Mouse (Mus musculus): ENCODE measurements at regions not wholly inside any gene's neighbourhood (a gene's known extent, or its start where the extent isn't known, plus 50 kb on each side); places are given as distances from the start of the nearest gene placed in this dataset.

GRCm38 (mm10) chr4:105983018-105983417 lies 193.3 kb downstream of the Gm12728 start:
- TF ChIP-seq E2F4 (IDR thresholded peaks at IDR 0.05; ENCODE audit: borderline replicate concordance, low read depth, low read length) (no peak), GABPA (IDR thresholded peaks at IDR 0.05; ENCODE audit: low read depth, low read length) (no peak), EP300 (IDR thresholded peaks at IDR 0.05; ENCODE audit: low read depth in 1 of 2, low read length in 2 of 2) (no peak), MXI1 (IDR thresholded peaks at IDR 0.05; ENCODE audit: low read depth, low read length) (no peak), MAFK (IDR thresholded peaks at IDR 0.05; ENCODE audit: borderline replicate concordance, low read depth, low read length) (no peak), CTCF (IDR thresholded peaks at IDR 0.05 in 2 of 3, conservative IDR thresholded peaks at IDR 0.05 in 1 of 3; ENCODE audit: control insufficient read depth in 1 of 3, insufficient read depth in 1 of 3, low read depth in 2 of 3, low read length in 3 of 3, poor library complexity in 1 of 3, severe bottlenecking in 1 of 3) (no peak), KAT2A (conservative IDR thresholded peaks at IDR 0.05; ENCODE audit: low read depth, low read length) (no peak), CHD1 (IDR thresholded peaks at IDR 0.05; ENCODE audit: low read depth, low read length) (no peak), MAZ (IDR thresholded peaks at IDR 0.05; ENCODE audit: low read depth, low read length) (no peak), BHLHE40 (IDR thresholded peaks at IDR 0.05; ENCODE audit: borderline replicate concordance, low read depth, low read length) (no peak), TBP (IDR thresholded peaks at IDR 0.05; ENCODE audit: low read depth, low read length) (no peak), POLR2A (IDR thresholded peaks at IDR 0.05; ENCODE audit: control insufficient read depth in 1 of 2, insufficient read depth in 1 of 2, low read depth in 1 of 2, low read length in 2 of 2, poor library complexity in 1 of 2) (no peak)
